Mouse (Mus musculus) heart, adult 2 months (tissue): Measurements from ENCODE around the gene Rufy4.

Experiments
- CTCF ChIP-seq: fragments of 200-600 bp; IDR thresholded peaks from 2 replicates; pipeline ENCODE4 v1.8.1; 2022; ENCODE audit warnings: antibody characterized with exemption, mild to moderate bottlenecking, moderate library complexity
- POLR2A ChIP-seq: fragments of 200-500 bp; IDR thresholded peaks from 2 replicates; pipeline ENCODE4 v1.6.1; 2011; ENCODE audit warnings: mild to moderate bottlenecking, low read depth, low read length, control low read depth; ENCODE audit not compliant: insufficient read depth

DNA sequence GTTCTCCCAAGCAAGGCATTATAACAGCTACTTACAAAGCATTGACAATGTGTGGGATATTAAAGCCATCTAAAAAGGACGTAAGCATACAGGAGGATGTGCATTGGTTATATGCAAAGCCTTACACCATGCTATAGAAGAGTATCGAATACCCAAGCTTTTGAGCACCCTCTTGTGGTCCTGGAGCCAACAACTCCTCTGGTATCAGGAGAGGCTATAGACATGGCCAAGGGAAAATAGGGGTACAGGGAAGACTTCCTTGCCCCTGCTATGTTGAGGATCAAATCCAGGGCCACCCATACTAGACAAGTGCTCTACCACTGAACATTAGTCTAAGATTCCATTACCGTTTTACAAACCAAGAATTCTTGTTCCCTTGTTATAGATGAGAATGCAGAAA, 6.7 kb downstream of the Rufy4 start:
- TF ChIP-seq CTCF (peak; percentile 26), POLR2A (no peak)
